Mouse (Mus musculus) erythroid progenitor cell, adult 5-6 weeks (primary cell): Measurements from ENCODE around the gene Grk1. TPM values are rescaled to one million over a fixed set of nuclear protein-coding genes. Genes with fewer than 3 reads are reported as not detected.

Experiments used
- ATAC-seq: replicated peaks from 2 replicates; pipeline ENCODE4 v1.8.0; 2016; ENCODE audit warnings: moderate number of reproducible peaks, mild to moderate bottlenecking, moderate TSS enrichment, inconsistent platforms; ENCODE audit not compliant: poor library complexity, low FRiP score, severe bottlenecking
- total RNA-seq, 2 experiments: library from RNA; stranded (forward) in 1 of 2; stranded (reverse) in 1 of 2; fragments of 150-400 nt in 1 of 2; fragments of 186-747, 209-891 nt in 1 of 2; gene quantifications; 2 replicates each; pipeline versions ENCODE4 v1.2.3 to v1.2.4; 2015 to 2017; ENCODE audit warnings: low replicate concordance in 2 of 2

The Grk1 gene
- total RNA-seq, 2 experiments from 2014 or later = not detected

DNA sequence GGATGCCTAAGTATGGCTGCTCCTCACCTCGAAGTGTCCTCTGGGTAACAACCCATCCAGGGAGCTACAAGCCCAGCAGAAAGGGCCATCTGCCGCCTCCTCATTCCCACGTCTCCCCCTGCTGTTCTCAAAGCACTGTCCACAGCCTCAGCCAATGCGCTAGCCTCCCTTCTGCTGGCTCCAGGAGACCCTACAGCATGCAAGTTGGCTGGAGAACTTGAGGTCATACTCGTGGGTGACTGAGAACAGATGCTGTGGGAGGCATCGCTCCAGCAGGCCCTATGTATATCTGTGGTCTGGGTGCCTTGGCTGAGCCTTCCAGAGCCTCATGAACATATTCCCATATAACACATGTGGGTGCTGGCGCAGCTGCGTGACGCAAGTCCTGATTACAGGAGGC lies 63.9 kb downstream of the Grk1 start:
- ATAC-seq = no peak

DNA sequence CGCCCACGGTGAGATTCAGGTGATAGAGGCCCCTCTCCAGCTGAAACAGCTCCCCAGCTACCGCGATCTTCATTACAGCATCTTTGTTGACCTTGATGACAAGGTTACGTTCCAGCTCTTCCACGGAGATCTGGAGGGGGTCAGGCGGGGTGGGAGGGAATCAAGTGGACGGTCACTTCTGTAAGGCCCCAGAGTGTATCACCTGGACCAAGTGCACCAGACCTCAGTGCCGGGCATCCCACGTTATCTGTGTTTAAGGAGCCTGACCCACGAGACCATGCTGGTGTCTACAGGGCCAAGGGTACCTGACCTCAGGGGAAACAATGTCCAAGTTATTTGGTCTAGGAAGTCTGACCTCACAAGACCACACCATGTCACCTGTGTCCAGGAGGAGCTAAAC lies 66.6 kb downstream of the Grk1 start:
- no peak for ATAC-seq

Other genes with a start within 250 kb of the Grk1 start
- gene Lamp1, start 245.9 kb upstream of the Grk1 start, total RNA-seq (2015; ENCODE audit: low replicate concordance) = 113 and 132 TPM in 2 replicates
- 119 TPM in 2 replicates for gene Lamp1, start 245.9 kb upstream of the Grk1 start, total RNA-seq (2017; ENCODE audit: low replicate concordance)
- 5.0 and 6.3 TPM in 2 replicates for gene Grtp1, start 204.5 kb upstream of the Grk1 start, total RNA-seq (2015; ENCODE audit: low replicate concordance)
- gene Grtp1, start 204.5 kb upstream of the Grk1 start, total RNA-seq (2017; ENCODE audit: low replicate concordance) = 3.5 and 8.6 TPM in 2 replicates
- not detected in 2 replicates for gene Adprhl1, start 150.9 kb upstream of the Grk1 start, total RNA-seq (2015; ENCODE audit: low replicate concordance)
- gene Adprhl1, start 150.9 kb upstream of the Grk1 start, total RNA-seq (2017; ENCODE audit: low replicate concordance) = 3.7 TPM in 1 of 2 replicates, not detected in the other
- gene Dcun1d2, start 117.0 kb upstream of the Grk1 start, total RNA-seq (2015; ENCODE audit: low replicate concordance) = 7.9 and 13.0 TPM in 2 replicates
- gene Dcun1d2, start 117.0 kb upstream of the Grk1 start, total RNA-seq (2017; ENCODE audit: low replicate concordance) = 12.3 and 15.8 TPM in 2 replicates
- 2.1 and 10.1 TPM in 2 replicates for gene Tmco3, start 116.9 kb upstream of the Grk1 start, total RNA-seq (2015; ENCODE audit: low replicate concordance)
- gene Tmco3, start 116.9 kb upstream of the Grk1 start, total RNA-seq (2017; ENCODE audit: low replicate concordance) = 6.7 and 7.5 TPM in 2 replicates
- gene Tfdp1, start 66.3 kb upstream of the Grk1 start, total RNA-seq (2015; ENCODE audit: low replicate concordance) = 141 and 154 TPM in 2 replicates
- 74.7 and 138 TPM in 2 replicates for gene Tfdp1, start 66.3 kb upstream of the Grk1 start, total RNA-seq (2017; ENCODE audit: low replicate concordance)
- not detected in 2 replicates for gene Atp4b, start 8.3 kb upstream of the Grk1 start, total RNA-seq (2015; ENCODE audit: low replicate concordance)
- not detected in 2 replicates for gene Atp4b, start 8.3 kb upstream of the Grk1 start, total RNA-seq (2017; ENCODE audit: low replicate concordance)
- not detected in 2 replicates for gene Tmem255b, start 30.1 kb downstream of the Grk1 start, total RNA-seq (2015; ENCODE audit: low replicate concordance)
- gene Tmem255b, start 30.1 kb downstream of the Grk1 start, total RNA-seq (2017; ENCODE audit: low replicate concordance) = not detected in 2 replicates
- gene Gas6, start 89.4 kb downstream of the Grk1 start, total RNA-seq (2015; ENCODE audit: low replicate concordance) = 2.1 TPM in 1 of 2 replicates, not detected in the other
- gene Gas6, start 89.4 kb downstream of the Grk1 start, total RNA-seq (2017; ENCODE audit: low replicate concordance) = 3.0 and 3.9 TPM in 2 replicates
- not detected in 2 replicates for gene 1700029H14Rik, start 157.4 kb downstream of the Grk1 start, total RNA-seq (2015; ENCODE audit: low replicate concordance)
- not detected in 2 replicates for gene 1700029H14Rik, start 157.4 kb downstream of the Grk1 start, total RNA-seq (2017; ENCODE audit: low replicate concordance)